In genomic region chr6:137339071-137339470, GRCm38 (mm10) we compare ENCODE assay signal across 22 mouse cellular contexts.
DNase-seq lines count a peak whose midpoint lies in the region; ATAC-seq lines count a peak whose summit lies in the region.
"Had no signal": no experiment of that assay in that cellular context is flagged by ENCODE, and none has a peak within 500 bp of the region (broad histone marks: within the 10 kb centered on the region; RNA-seq: fewer than 3 reads in every experiment).

No protein-coding gene starts in this region.

- no peak for ATAC-seq in midbrain, embryonic 11.5 days (ENCODE audit: low FRiP score)
- no peak for ATAC-seq in midbrain, embryonic 15.5 days (replicated peaks)
- ATAC-seq in megakaryocyte, adult 5-6 weeks (ENCODE audit: poor library complexity, severe bottlenecking) = no peak
- ATAC-seq: activated CD4-positive, CD25-positive, alpha-beta regulatory T cell, adult 4 months; CD4-positive, CD25-positive, alpha-beta regulatory T cell, adult 4 months; forebrain, embryonic 16.5 days; hindbrain, embryonic 16.5 days; Patski had no signal

- H3K36me3 ChIP-seq in midbrain, embryonic 11.5 days (ENCODE audit: control insufficient read depth, insufficient read depth, low read length) = no peaks in the 10 kb centered on the region
- no peaks in the 10 kb centered on the region for H3K36me3 ChIP-seq in midbrain, embryonic 15.5 days (replicated peaks)
- H3K36me3 ChIP-seq: embryonic facial prominence, embryonic 12.5 days; forebrain, embryonic 12.5 days; G1E; heart, embryonic 13.5 days; hindbrain, embryonic 12.5 days had no signal

- H3K27me3 ChIP-seq in midbrain, embryonic 11.5 days (ENCODE audit: control insufficient read depth, insufficient read depth, low read length) = no peaks in the 10 kb centered on the region
- no peaks in the 10 kb centered on the region for H3K27me3 ChIP-seq in midbrain, embryonic 15.5 days (replicated peaks)
- H3K27me3 ChIP-seq: embryonic facial prominence, embryonic 12.5 days; forebrain, embryonic 12.5 days; heart, embryonic 13.5 days; hindbrain, embryonic 12.5 days had no signal

- no peaks in the 10 kb centered on the region for H3K9me3 ChIP-seq in midbrain, embryonic 11.5 days (ENCODE audit: control insufficient read depth, low read length)
- no peaks in the 10 kb centered on the region for H3K9me3 ChIP-seq in midbrain, embryonic 15.5 days
- H3K9me3 ChIP-seq: embryonic facial prominence, embryonic 12.5 days; forebrain, embryonic 12.5 days; heart, embryonic 13.5 days; hindbrain, embryonic 12.5 days had no signal

- H3K9ac ChIP-seq in midbrain, embryonic 11.5 days (ENCODE audit: low read length) = no peak overlapping the region
- H3K9ac ChIP-seq in midbrain, embryonic 15.5 days = no peak overlapping the region
- H3K9ac ChIP-seq: embryonic facial prominence, embryonic 12.5 days; forebrain, embryonic 12.5 days; heart, embryonic 13.5 days; hindbrain, embryonic 12.5 days had no signal

- no peak overlapping the region for H3K4me2 ChIP-seq in midbrain, embryonic 11.5 days
- H3K4me2 ChIP-seq in midbrain, embryonic 15.5 days = no peak overlapping the region
- H3K4me2 ChIP-seq: embryonic facial prominence, embryonic 12.5 days; forebrain, embryonic 12.5 days; heart, embryonic 13.5 days; hindbrain, embryonic 12.5 days had no signal

- H3K4me1 ChIP-seq in midbrain, embryonic 11.5 days (ENCODE audit: control insufficient read depth, insufficient read depth, low read length) = peaks cover 2% of the 10 kb centered on the region; the same call in 1 of the 2 replicates
- no peaks in the 10 kb centered on the region for H3K4me1 ChIP-seq in midbrain, embryonic 15.5 days
- H3K4me1 ChIP-seq: embryonic facial prominence, embryonic 12.5 days had no signal

- DNase-seq in midbrain, embryonic 11.5 days (ENCODE audit: low spot score, missing footprints) = peak; percentile 37
- peak; percentile 19 for DNase-seq in Muller cell, postnatal 12 days (ENCODE audit: inconsistent ontology term)
- peak; percentile 45 for DNase-seq in lung, postnatal 14 days
- no peak for DNase-seq in thymus, postnatal 0 days (ENCODE audit: low spot score)
- DNase-seq: adrenal gland, postnatal 14 days; cerebellum, adult 11-12 months; cerebellum, adult 9-10 months; cerebellum, postnatal 25 days; gastrocnemius, postnatal 25 days; heart, postnatal 4 days had no signal

- no peak overlapping the region for H3K27ac ChIP-seq in midbrain, embryonic 11.5 days (ENCODE audit: low read depth, low read length)
- no peak overlapping the region for H3K27ac ChIP-seq in midbrain, embryonic 15.5 days
- H3K27ac ChIP-seq: embryonic facial prominence, embryonic 12.5 days; forebrain, embryonic 12.5 days; heart, embryonic 13.5 days; hindbrain, embryonic 12.5 days had no signal

- H3K4me3 ChIP-seq in midbrain, embryonic 11.5 days (ENCODE audit: low read depth, low read length) = no peak overlapping the region
- H3K4me3 ChIP-seq in midbrain, embryonic 15.5 days = no peak overlapping the region
- H3K4me3 ChIP-seq: embryonic facial prominence, embryonic 12.5 days; forebrain, embryonic 12.5 days; heart, embryonic 13.5 days; hindbrain, embryonic 12.5 days had no signal

- 84% methylated on average over 4 of the region's 4 CpGs for WGBS in midbrain, embryonic 11.5 days
- WGBS in midbrain, embryonic 15.5 days = 69% methylated on average over 4 of the region's 4 CpGs
